Mouse (Mus musculus) bone marrow, adult 2 months (tissue): ENCODE data around the gene Snx9.

Experiments used
- CTCF ChIP-seq: fragments of 200-500 bp; IDR thresholded peaks from 2 replicates; pipeline ENCODE4 v1.5.1; 2011; ENCODE audit warnings: low read length, control low read depth; ENCODE audit not compliant: control insufficient read depth, insufficient read depth
- POLR2A ChIP-seq: fragments of 200-500 bp; IDR thresholded peaks from 2 replicates; pipeline ENCODE4 v1.6.1; 2011; ENCODE audit warnings: low read depth, mild to moderate bottlenecking, control low read depth, low read length, borderline replicate concordance; ENCODE audit not compliant: control insufficient read depth

DNA sequence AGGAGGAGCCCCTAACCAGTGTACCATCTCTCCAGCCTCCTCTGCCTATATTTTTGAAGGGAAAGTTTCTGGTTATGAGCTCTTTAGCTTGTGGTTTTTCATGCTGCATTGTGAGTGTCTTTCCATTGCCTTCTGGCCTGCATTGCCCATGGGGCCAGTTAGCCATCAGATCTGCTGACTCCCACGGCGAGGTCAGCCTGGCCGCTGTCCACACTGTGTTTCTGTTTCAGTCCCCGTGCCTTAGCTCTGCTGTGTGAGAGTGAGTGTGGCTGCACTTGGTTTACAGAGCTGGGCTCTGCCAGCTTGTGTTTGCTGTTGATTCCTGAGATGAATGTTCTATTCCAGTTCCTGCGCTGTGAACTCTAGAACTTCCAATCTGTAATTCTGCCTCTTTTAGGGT lies 73.1 kb downstream of the Snx9 start:
- TF ChIP-seq CTCF: no peak
- TF ChIP-seq POLR2A: no peak
